Mouse (Mus musculus): Measurements from ENCODE around the gene Zdhhc3.

DNA sequence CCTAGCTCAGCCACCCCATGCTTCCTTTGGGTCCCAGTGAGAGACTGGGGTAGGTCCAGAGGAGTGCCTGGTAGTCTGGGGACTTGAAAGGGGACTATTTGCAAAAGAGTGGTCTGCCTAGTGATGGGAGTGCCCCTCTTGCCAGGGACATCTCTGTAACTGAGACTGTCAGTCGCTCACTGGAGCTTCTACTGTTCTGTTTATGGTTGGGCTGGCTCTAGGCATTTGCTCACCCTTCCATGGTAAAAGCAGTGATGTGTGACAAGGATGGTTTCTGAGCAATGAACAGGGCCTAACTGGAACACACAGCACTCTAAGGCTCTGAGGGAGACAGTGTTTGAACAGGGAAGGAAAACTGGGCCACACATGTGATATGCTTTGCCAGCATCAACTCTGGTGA lies 32.2 kb downstream of the Zdhhc3 start:
- no peak for TF ChIP-seq EP300 (optimal IDR thresholded peaks at IDR 0.05)
- TF ChIP-seq CTCF (IDR thresholded peaks at IDR 0.05; ENCODE audit: low read depth): no peak

Measured in stomach, postnatal 0 days (tissue).